Mouse (Mus musculus) lung, postnatal 14 days (tissue): ENCODE data around the gene Anxa7.

Experiments used
- DNase-seq: peaks from one replicate; pipeline ENCODE4 v3.0.0; 2021

The Anxa7 gene

GRCm38 (mm10) chr14:20479291-20480194 is at the start of gene Anxa7:
Gene Anxa7, minus strand, starts transcription at chr14:20480133.
- DNase-seq = peak; percentile 82

GRCm38 (mm10) chr14:20529643-20530042 is 49.7 kb upstream of the Anxa7 start:
- no peak for DNase-seq

GRCm38 (mm10) chr14:20520179-20520578 is 40.2 kb upstream of the Anxa7 start:
- DNase-seq = no peak

GRCm38 (mm10) chr14:20508424-20508823 is 28.5 kb upstream of the Anxa7 start:
- DNase-seq = no peak

GRCm38 (mm10) chr14:20502966-20503365 is 23.0 kb upstream of the Anxa7 start:
- DNase-seq = no peak

GRCm38 (mm10) chr14:20499982-20500381 is 20.0 kb upstream of the Anxa7 start:
- no peak for DNase-seq

GRCm38 (mm10) chr14:20496603-20497002 is 16.7 kb upstream of the Anxa7 start, which contains the start of gene Mss51:
Gene Mss51, minus strand, starts transcription at chr14:20496901.
- DNase-seq = no peak

- DNase-seq = no peak
These were observed 6.1 kb upstream of the Anxa7 start for GRCm38 (mm10) chr14:20486031-20486430.

- DNase-seq = no peak
These were observed 2.3 kb upstream of the Anxa7 start for GRCm38 (mm10) chr14:20482051-20482751.

GRCm38 (mm10) chr14:20481211-20481610 is 1.3 kb upstream of the Anxa7 start:
- no peak for DNase-seq

GRCm38 (mm10) chr14:20480195-20480579 is 254 bp upstream of the Anxa7 start:
- DNase-seq = no peak

GRCm38 (mm10) chr14:20478801-20479200 is 1.1 kb downstream of the Anxa7 start:
- peak; percentile 60 for DNase-seq

- no peak for DNase-seq
These were observed 1.5 kb downstream of the Anxa7 start for GRCm38 (mm10) chr14:20478385-20478784.

GRCm38 (mm10) chr14:20477261-20478025 is 2.5 kb downstream of the Anxa7 start:
- DNase-seq = no peak

GRCm38 (mm10) chr14:20460216-20460615 is 19.7 kb downstream of the Anxa7 start:
- DNase-seq = no peak

- no peak for DNase-seq
These were observed 21.6 kb downstream of the Anxa7 start for GRCm38 (mm10) chr14:20458378-20458777.

GRCm38 (mm10) chr14:20452929-20453328 is 27.0 kb downstream of the Anxa7 start:
- DNase-seq = no peak

GRCm38 (mm10) chr14:20451765-20452331 is 28.1 kb downstream of the Anxa7 start, which contains the start of gene Cfap70:
Gene Cfap70, minus strand, starts transcription at chr14:20452226.
- DNase-seq = peak; percentile 74

GRCm38 (mm10) chr14:20451302-20451701 is 28.6 kb downstream of the Anxa7 start:
- DNase-seq = no peak

GRCm38 (mm10) chr14:20447209-20447608 is 32.7 kb downstream of the Anxa7 start:
- no peak for DNase-seq

GRCm38 (mm10) chr14:20442252-20442651 is 37.7 kb downstream of the Anxa7 start:
- no peak for DNase-seq

- no peak for DNase-seq
These were observed 43.0 kb downstream of the Anxa7 start for GRCm38 (mm10) chr14:20436976-20437375.

- no peak for DNase-seq
These were observed 47.5 kb downstream of the Anxa7 start for GRCm38 (mm10) chr14:20432420-20432819.
